Mouse (Mus musculus): ENCODE measurements at regions not wholly inside any gene's neighbourhood (a gene's known extent, or its start where the extent isn't known, plus 50 kb on each side); places are given as distances from the start of the nearest gene placed in this dataset.
A peak's percentile ranks its signal among the peaks of the same experiment; 100 is the strongest.
"Not testable (repeated sequence)": the region's sequence is repeated elsewhere in the genome, so short reads cannot be mapped to it uniquely, and the experiment has no call there.

GRCm38 (mm10) chr12:29049801-29050200 lies 298.2 kb downstream of the Eipr1 start:
- no peak for DNase-seq (ENCODE audit: low spot score in 2 of 2)

DNA sequence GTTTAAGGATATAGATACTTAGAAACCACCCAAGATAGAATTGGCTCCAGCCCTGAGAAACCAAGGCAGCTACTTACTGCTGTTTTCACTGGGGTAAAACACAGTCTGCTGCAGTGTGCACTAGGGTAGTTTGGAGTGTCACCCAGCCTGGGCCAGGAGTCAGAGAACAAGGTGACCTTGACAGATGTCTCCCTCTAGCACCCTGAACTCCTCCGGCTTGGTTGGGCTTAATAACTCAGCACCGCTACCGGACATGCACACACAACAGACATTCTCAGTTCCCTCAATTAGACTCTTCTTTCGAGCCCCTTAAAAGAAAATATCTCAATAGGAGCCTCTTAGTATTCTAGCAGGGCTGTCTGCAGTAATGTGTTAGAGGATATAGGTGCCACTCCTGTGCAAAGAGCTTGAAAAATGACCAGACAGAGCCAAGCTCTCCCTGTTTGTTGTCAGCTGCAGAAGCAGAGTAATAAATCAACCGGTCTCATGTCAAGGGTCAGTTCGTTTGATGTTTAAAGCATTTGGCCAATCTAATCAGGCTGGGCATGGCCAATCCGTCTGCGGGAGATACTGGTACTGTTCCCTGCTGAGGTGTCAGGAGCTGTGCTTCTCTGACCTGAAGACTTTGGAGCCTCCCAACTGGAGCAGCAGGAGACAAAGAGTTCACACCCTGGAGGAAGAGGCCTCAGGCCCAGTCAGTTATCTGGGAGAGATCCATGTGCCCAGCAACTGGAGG lies 299.1 kb downstream of the Eipr1 start:
- no peak for DNase-seq (ENCODE audit: low spot score in 2 of 2)

DNA sequence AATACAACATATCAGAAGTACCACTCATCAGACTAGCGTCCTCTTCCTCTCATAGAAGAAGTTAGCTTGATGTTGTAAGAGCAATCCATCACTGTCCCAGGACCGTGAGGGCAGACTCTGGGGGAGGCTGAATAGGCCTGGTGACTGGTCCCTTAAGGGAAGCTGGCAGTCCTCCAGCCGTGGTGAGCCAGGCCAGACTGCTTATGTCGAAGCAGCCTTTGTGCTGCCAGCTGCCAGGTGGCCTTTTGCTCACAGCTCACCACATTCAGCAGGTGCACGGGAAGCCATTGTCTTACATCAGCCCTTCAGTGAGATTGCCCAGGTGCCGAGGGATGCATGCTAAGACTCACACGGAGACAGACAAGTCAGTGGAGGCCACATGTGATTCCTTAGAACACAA lies 302.8 kb downstream of the Eipr1 start:
- DNase-seq (ENCODE audit: low spot score in 2 of 2) = peak; percentile 52 to 62

- no peak for DNase-seq (ENCODE audit: low spot score in 2 of 2)
Observed at GRCm38 (mm10) chr12:29062025-29062637, 310.5 kb downstream of the Eipr1 start.

DNA sequence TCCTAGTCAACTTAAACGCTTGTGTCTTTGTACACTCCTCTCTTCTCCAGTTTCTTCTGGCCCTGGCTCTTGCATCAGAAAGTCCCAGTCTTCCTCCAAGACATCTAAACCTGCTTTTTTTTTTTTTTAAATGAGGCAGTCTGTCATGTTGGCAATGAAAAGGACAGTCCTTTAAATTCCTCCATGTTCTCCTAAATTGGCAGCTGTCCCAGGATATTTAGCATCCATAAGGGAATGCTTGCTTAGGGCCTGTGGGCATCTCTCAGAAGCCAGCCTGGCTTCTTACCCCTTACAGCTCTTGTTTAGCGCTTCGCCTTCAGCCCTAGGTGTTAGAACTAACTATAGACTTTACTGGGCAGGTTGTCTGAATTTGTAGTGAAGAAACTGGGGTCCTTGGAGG lies 311.2 kb downstream of the Eipr1 start:
- no peak for DNase-seq (ENCODE audit: low spot score in 2 of 2)

GRCm38 (mm10) chr12:29068180-29068579 lies 316.6 kb downstream of the Eipr1 start:
- DNase-seq (ENCODE audit: low spot score in 2 of 2) = peak; percentile 26 to 37

DNA sequence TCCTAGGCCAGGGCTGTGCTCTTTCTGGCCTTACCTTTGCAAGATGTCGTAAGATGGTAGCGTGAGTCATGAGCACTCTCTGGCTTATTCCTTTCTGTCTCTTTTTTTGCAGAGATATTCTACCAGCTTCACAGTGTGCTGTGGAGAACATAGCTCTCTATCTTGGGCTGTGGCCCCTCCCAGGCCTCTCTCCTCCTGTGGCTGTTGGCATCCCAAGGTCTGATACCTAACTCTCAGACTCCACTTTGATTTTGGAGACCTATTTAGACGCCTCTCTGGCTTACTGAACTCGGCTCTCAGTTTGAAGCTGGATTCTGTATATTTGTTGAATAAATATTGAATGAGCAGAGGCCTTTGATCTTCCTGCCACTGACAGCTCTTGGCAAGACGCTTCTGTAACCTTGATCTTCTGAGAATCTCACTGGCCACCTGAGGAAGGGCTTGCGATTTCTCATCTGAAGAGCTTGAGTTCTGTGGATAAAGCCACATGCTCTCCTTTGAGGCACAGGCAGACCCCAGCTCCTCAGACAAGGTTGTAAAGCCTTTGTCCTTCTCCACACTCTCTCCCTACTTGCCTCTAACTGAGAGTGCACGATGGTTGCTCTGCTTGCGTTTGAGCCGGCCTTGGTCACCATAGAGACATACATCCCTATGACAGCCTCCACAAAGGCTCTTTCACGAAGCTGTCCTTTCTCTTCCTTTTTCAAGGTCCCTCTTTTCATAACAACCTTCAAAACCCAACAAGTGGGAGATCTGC lies 323.7 kb downstream of the Eipr1 start:
- DNase-seq (ENCODE audit: low spot score in 2 of 2) = no peak

DNA sequence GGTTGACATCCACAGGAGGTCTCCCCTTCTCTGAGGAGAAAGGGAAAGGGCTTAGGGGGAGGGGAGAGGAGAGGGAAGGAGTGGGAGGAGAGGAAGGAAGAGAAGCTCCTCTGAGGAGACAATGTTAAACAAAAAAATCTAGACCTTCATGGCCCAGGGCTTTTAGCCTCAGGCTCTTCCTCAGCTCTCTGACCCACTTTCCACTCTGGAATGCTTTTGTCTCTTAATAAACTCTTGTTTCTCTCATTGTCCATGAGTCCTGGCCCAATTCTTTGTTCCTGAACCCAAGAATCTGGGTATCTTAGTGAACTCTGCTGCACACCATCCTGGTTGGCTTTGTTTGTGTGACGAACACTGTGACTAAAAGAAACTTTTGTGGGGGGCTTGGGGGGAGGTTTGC lies 325.0 kb downstream of the Eipr1 start:
- DNase-seq (ENCODE audit: low spot score in 2 of 2) = no peak

GRCm38 (mm10) chr12:29079011-29079410 lies 327.4 kb downstream of the Eipr1 start:
- no peak for DNase-seq (ENCODE audit: low spot score in 2 of 2)

- DNase-seq (ENCODE audit: low spot score in 2 of 2) = peak; percentile 76 to 79
Observed at GRCm38 (mm10) chr12:29083426-29084221, 332.0 kb downstream of the Eipr1 start.

DNA sequence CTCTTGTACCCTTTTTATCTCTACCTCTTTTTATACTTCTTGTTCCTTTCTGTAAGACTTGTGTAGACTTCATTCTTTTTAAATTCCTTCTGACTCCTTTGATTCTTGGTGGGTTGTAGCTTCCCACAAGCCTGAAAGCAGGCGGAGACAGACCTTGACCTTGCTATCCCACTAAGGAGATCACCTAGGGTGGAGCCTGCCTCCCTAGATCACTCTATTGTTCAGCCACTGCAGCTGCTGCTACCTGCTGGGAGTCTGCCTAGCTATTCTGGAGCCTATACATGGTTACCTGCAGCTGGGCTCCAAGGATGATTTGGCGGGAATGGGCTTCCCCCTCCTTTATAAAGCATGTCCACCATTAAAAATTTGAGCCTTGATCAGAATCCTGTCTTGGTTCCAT lies 335.6 kb downstream of the Eipr1 start:
- not testable (repeated sequence) for DNase-seq (ENCODE audit: low spot score in 2 of 2)

GRCm38 (mm10) chr12:29089634-29090033 lies 338.0 kb downstream of the Eipr1 start:
- DNase-seq (ENCODE audit: low spot score in 2 of 2) = no peak

DNA sequence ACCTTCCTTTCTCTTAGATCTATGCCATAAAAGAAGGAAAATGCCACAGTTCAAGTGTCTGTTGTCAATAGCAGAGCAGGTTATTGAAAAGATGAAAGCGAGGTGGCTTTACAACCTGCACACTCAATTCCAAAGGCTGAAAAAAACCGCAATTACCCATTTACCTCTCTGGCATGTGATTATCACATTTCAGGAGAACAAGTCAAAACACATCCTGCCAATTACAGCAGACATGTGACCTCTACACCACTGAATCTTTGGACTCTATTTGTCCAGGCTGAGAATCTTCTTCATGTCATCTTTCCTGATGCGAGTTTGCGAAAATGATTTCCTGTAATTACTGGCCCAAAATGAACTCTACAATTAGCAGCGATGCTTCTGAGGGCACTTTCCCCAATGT lies 338.8 kb downstream of the Eipr1 start:
- DNase-seq (ENCODE audit: low spot score in 2 of 2) = no peak

DNA sequence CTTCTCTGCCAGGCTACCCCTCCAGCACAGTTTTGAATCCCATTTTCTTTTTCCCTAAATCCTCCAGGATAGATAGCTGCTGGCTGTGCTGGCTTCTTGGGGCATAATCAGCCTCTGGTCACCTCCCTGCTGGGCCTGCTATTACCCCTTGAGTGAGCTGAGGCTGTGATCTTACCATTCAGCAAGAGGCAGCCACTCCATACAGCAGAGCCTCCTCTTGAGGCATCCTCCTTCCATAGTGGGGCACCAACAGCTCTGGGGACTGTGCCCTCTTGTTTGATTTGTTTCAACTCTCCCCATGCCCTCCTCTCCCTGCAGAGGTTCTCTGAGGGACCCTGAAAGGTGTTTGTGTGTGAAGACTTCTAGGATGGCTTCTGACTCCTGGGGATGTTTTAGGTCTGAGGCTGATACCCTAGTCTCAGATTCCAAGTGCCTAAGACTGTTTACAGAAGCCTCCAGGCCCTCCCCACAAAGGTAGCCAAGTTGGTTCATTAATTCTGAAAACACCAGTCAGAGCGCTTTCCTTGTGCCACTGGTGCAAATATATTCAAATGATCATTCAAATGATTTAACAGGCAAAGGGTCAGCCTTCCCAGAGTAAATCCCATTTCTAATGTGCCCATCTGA lies 343.9 kb downstream of the Eipr1 start:
- DNase-seq (ENCODE audit: low spot score in 2 of 2) = no peak

DNA sequence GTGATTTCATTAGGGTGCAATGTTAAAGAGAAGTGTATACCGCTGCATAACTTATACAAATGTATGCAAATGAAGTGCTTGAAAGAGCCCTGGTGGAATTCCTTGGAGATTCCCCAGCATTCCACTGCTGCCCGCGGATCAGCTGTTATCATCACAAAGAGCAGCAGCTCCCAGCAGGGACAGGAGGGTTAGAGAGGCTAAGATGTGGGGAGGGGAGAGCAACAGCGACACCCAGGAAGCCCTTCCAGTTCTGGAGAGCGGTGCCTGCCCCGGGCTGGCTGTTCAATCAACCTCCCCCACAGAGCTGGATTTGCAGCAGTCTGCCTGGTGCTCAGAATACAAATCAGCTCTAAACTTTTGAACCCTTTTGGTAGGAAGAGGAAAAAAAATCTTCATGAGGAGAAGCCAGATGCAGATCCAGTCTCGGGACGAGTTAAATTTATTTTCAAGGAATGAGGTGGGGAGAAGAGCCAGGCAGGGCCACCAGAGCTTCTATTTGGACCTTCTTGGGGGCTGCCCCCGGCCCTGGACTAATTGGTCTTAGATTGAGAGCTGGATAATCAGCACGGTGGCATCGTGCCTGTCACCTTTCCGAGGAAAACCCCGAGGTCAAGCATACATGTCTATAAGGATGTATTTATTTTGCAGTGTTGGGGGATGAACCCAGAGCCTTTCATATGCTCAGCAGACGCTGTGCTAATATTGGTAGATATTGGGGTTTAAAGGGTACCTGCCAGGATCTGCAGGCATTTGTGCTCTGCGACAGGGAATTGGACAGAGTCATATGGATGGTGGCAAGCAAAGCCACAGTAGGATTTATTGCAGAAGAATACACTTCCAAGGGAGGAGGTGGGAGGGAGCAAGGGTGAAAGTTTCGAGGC lies 344.7 kb downstream of the Eipr1 start:
- peak; percentile 77 to 83 for DNase-seq (ENCODE audit: low spot score in 2 of 2)

DNA sequence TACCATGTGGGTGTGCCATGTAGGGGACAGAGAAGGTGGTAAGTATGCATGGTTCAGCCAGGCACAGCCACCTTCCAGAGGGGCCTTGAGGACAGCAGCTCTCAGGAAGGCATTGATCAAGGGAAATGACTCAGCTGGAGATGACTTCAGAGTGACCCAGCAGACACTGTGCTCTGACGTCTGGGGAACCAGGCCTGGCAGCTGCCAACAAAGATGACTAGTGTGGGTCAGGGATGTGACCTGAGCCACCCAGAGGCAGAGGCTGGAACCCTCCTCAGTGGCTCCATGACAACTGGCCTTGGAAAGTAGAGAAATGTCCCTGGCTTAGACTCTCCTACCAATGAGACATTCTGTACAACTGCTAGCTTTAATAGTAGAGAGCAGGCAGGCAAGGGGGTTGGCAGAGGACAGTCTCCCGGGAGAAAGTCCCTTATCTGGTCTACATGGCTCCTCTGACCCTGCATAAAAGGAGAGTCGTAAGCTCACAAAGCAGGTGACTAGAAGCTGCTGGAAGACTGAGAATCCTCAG lies 348.5 kb downstream of the Eipr1 start:
- no peak for DNase-seq (ENCODE audit: low spot score in 2 of 2)

DNA sequence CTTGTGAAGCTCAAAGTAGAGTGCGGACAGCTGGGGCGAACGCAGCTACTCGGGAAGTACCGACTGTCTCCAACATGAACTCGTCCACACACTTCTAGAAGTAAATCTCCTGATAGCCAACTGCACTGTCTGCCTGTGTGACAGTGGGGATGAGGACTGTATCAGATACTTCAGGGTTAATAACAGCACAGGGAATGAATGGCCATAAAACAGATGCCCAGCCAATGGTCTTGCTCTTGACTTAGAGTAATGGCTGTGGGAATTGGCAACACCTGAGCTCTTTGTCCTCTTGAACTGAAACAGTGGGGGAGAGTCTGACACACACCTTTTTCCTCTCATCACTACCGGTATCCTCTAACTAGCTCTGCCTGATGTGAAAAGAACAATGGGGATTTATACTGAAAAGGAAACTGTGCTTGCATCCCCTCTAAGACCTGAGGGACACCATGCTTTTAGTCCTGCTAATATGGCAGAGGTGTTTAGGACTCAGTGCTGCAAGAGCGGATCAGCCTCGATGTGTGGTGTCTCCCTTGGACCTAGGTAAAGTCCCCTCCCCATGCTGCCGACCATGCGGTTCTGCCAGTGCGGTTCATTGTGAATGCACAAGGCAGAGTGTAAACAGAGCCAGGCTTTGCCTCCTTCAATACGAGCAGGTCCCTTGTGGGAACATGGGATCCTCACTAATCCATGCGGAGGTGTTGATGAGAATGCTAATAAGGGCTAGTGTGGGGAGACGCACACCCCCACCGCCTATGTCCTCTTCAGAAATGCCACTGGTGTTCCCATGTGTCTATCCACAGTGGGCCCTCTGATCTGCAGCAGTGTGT lies 355.5 kb downstream of the Eipr1 start:
- DNase-seq (ENCODE audit: low spot score in 2 of 2) = peak in 1 of 2 experiments; percentile 27

GRCm38 (mm10) chr12:29107720-29108051 lies 356.1 kb downstream of the Eipr1 start:
- no peak for DNase-seq (ENCODE audit: low spot score in 2 of 2)

- no peak for DNase-seq (ENCODE audit: low spot score in 2 of 2)
Observed at GRCm38 (mm10) chr12:29118336-29118735, 366.7 kb downstream of the Eipr1 start.

DNA sequence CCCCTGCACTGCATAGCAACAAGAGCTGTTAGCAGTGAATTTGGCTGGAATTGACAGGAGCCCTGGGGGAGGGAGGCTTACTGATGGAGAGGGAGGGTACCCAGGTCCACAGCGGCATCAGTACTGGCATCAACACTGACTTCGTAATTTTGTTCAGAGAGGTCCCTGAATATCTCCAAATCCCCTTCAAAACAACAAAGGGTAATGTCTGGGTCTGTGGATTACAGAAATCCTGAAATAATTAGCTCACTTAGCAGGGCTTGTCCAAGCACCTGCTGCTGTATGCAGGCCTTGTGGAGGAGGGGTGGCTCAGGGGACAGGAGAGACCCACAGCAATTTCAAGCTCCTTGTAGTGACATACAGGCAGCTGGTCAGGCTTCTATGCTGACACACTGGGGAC lies 369.6 kb downstream of the Eipr1 start:
- no peak for DNase-seq (ENCODE audit: low spot score in 2 of 2)
